Mouse (Mus musculus) hindbrain, embryonic 12.5 days (tissue): ENCODE data around the gene Zfp652. TPM values are rescaled to one million over a fixed set of nuclear protein-coding genes. Genes with fewer than 3 reads are reported as not detected.

Experiments used
- polyA plus RNA-seq: library from polyadenylated mRNA; unstranded; fragments of >200 nt; fragmentation: Nextera tagmentation; extraction: Ambion mirVana; gene quantifications from 2 replicates; pipeline ENCODE4 v1.2.1, GENCODE M21; 2016

Zfp652 gene
- polyA plus RNA-seq, 1 experiment from 2014 or later: 30.5 TPM

Other genes with a start within 250 kb of the Zfp652 start
- gene Nxph3, start 198.1 kb upstream of the Zfp652 start, polyA plus RNA-seq: 0.75 and 0.81 TPM in 2 replicates
- gene Ngfr, start 124.9 kb upstream of the Zfp652 start, polyA plus RNA-seq: 38.6 and 41.3 TPM in 2 replicates
- 186 and 188 TPM in 2 replicates for gene Phb, start 45.7 kb upstream of the Zfp652 start, polyA plus RNA-seq
- 1.4 and 1.8 TPM in 2 replicates for gene B130006D01Rik, start 10.9 kb downstream of the Zfp652 start, polyA plus RNA-seq
- 0.43 TPM in 1 of 2 replicates, not detected in the other for gene Phospho1, start 111.8 kb downstream of the Zfp652 start, polyA plus RNA-seq
- gene Gngt2, start 124.5 kb downstream of the Zfp652 start, polyA plus RNA-seq: 5.5 and 7.9 TPM in 2 replicates
- gene Abi3, start 129.8 kb downstream of the Zfp652 start, polyA plus RNA-seq: 3.7 and 4.7 TPM in 2 replicates
- not detected in 2 replicates for gene B4galnt2, start 202.2 kb downstream of the Zfp652 start, polyA plus RNA-seq